Mouse (Mus musculus) heart, embryonic 12.5 days (tissue): Measurements from ENCODE around the gene Tspan5. TPM values are rescaled to one million over a fixed set of nuclear protein-coding genes. Genes with fewer than 3 reads are reported as not detected.

Experiments used
- ATAC-seq: fragments of 200-750 bp; cut with Nextera tagmentation; 2 replicates; pipeline ENCODE4 v1.8.0; 2017; ENCODE audit warnings: moderate TSS enrichment, moderate library complexity; ENCODE audit not compliant: insufficient number of reproducible peaks, low FRiP score
- H3K27ac ChIP-seq: fragments of 300-500 bp; sonication (generic); 2 replicates; pipeline ENCODE4 v1.5.1; 2016; ENCODE audit warnings: mild to moderate bottlenecking, moderate library complexity; ENCODE audit not compliant: poor library complexity, severe bottlenecking
- H3K27me3 ChIP-seq: fragments of 300-500 bp; sonication (generic); replicated peaks from 2 replicates; pipeline ENCODE4 v1.6.1; 2016; ENCODE audit warnings: mild to moderate bottlenecking, moderate library complexity
- H3K36me3 ChIP-seq: fragments of 300-500 bp; sonication (generic); 2 replicates; pipeline ENCODE4 v1.6.1; 2016; ENCODE audit warnings: mild to moderate bottlenecking, moderate library complexity
- H3K4me1 ChIP-seq: fragments of 300-500 bp; sonication (generic); replicated peaks from 2 replicates; pipeline ENCODE4 v1.6.1; 2016; ENCODE audit warnings: mild to moderate bottlenecking
- H3K4me2 ChIP-seq: fragments of 300-500 bp; sonication (generic); 2 replicates; pipeline ENCODE4 v1.6.1; 2016; ENCODE audit warnings: mild to moderate bottlenecking, moderate library complexity
- H3K4me3 ChIP-seq: fragments of 300-500 bp; sonication (generic); 2 replicates; pipeline ENCODE4 v1.5.1; 2016; ENCODE audit warnings: mild to moderate bottlenecking
- H3K9ac ChIP-seq: fragments of 300-500 bp; sonication (generic); 2 replicates; pipeline ENCODE4 v1.6.1; 2016; ENCODE audit warnings: mild to moderate bottlenecking, moderate library complexity
- H3K9me3 ChIP-seq: fragments of 300-500 bp; sonication (generic); replicated peaks from 2 replicates; pipeline ENCODE4 v1.6.1; 2016; ENCODE audit warnings: mild to moderate bottlenecking, moderate library complexity
- WGBS: fragments of 180-500 bp; shearing (Covaris S2); methylation state at CpG from one replicate; pipeline ENCODE4 v1.1.7; 2016; 5-methylcytosine and 5-hydroxymethylcytosine counted together
- polyA plus RNA-seq: library from polyadenylated mRNA; unstranded; fragments of >200 nt; fragmentation: Nextera tagmentation; extraction: Ambion mirVana; gene quantifications from 2 replicates; pipeline ENCODE4 v1.2.1, GENCODE M21; 2016

The Tspan5 gene
- polyA plus RNA-seq, 1 experiment from 2014 or later: 18.9 TPM

DNA sequence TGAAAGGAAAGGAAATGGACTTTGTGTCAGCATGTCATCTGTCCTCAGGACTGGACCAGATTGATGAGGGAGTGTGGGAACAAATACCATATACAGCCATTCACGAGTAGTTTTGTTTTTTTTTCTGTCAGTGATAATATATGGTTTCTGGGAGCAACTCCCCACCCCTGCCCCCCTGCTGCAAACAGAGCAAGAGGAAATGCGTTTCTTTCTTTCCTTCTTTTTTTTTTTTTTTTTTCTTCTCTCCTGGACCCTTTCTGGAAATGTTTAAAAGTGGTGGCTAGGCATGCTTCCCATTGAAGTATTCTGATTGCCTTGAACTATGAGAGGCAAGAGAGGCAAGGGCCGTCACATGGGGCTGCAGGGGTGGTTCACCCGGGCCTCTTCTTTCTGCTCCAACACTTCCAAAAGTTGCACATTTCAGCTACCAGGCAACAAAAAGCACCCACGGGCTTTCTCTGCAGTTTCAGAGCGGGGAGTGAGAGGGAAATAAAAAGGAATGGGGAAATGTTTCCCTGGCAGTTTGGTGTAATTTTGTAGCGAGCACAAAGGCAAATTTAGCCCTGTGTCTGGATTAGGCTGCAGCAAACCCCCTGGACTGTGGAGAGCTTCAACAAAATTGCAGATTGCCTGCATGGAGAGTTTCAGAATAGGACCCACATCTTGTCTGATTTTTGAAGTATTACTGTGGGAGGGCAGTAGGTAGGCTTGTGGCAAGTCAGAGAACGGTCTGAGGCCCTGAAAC is 2.2 kb downstream of the Tspan5 start:
- no peaks in the 10 kb centered on the region for H3K9me3 ChIP-seq
- no peak for ATAC-seq
- no peak overlapping the region for H3K9ac ChIP-seq
- H3K4me3 ChIP-seq: 0 out of 2 replicates have a peak overlapping the region, but pooled peaks have one; percentile 83
- H3K4me2 ChIP-seq: peak overlapping the region; percentile 93
- H3K27ac ChIP-seq: no peak overlapping the region
- H3K36me3 ChIP-seq: no peaks in the 10 kb centered on the region
- H3K4me1 ChIP-seq: peaks cover 29% of the 10 kb centered on the region
- 44% methylated on average over 8 of the region's 8 CpGs for WGBS
- H3K27me3 ChIP-seq: peaks cover 13% of the 10 kb centered on the region

DNA sequence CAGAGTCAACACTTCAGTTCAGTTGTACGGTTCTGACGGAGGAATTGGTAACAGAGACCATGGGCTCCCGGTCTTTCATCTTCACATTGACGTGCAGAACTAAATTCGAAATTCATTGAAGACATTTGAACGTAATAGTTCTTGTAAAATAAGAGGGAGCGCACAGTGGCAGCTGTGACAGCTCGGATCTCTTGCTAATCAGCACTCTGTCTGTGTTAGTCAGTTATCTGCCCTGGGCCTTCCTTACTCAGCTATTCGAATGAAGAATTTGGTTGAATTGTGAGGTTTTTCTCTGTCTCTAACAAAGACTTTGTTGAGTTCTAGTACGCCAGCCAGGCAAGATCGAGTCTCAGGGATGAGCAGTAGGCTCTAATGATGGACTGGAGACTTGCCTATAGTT is 3.1 kb downstream of the Tspan5 start:
- no peak overlapping the region for H3K4me3 ChIP-seq
- ATAC-seq: no peak
- H3K4me1 ChIP-seq: peaks cover 29% of the 10 kb centered on the region
- H3K4me2 ChIP-seq: no peak overlapping the region
- no peak overlapping the region for H3K27ac ChIP-seq
- no peaks in the 10 kb centered on the region for H3K9me3 ChIP-seq
- WGBS: 54% methylated on average over 11 of the region's 11 CpGs
- H3K36me3 ChIP-seq: no peaks in the 10 kb centered on the region
- H3K9ac ChIP-seq: no peak overlapping the region
- peaks cover 13% of the 10 kb centered on the region for H3K27me3 ChIP-seq

DNA sequence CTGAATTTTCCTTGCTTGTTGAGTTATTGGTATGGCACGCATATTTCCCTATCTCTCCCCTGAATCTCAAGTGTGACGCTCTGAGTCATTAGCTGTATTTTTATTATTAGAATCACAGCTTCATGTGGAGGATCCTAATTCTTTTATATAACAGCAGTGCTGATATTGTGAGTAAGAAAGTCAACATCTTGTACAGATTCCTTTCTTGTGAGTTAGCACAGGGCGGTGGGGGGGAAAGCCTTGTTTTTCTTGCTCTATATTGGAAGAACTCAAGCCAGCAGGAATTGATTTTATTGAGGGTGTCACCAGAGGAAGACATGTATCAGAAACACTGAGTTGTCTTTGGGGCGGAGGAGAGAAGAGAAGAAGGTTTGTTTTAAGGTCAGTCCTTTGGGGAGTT is 3.6 kb downstream of the Tspan5 start:
- H3K27me3 ChIP-seq: peaks cover 8% of the 10 kb centered on the region
- no peaks in the 10 kb centered on the region for H3K36me3 ChIP-seq
- no peak overlapping the region for H3K4me2 ChIP-seq
- 69% methylated on average over 4 of the region's 4 CpGs for WGBS
- H3K27ac ChIP-seq: no peak overlapping the region
- no peak overlapping the region for H3K9ac ChIP-seq
- H3K4me1 ChIP-seq: peaks cover 29% of the 10 kb centered on the region
- H3K4me3 ChIP-seq: no peak overlapping the region
- no peaks in the 10 kb centered on the region for H3K9me3 ChIP-seq
- ATAC-seq: no peak

DNA sequence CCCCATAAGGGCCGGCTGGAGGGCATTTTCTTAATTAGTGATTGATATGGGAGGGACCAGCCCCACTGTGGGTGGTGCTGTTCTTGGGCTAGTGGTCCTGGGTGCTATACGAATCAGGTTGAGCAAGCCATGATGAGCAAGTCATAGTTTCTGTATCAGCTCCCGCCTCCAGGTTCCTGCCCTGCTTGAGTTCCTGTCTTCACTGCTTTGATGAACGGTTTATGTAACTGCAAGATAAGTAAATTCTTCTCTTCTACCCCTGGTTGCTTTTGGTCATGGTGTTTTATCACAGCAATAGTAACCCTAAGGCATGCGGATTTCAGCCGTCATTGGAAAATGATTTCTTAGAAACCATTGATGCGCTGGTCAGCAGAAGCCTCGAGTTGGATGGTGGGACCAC is 4.6 kb downstream of the Tspan5 start:
- no peaks in the 10 kb centered on the region for H3K27me3 ChIP-seq
- H3K4me1 ChIP-seq: peaks cover 25% of the 10 kb centered on the region
- H3K9me3 ChIP-seq: no peaks in the 10 kb centered on the region
- ATAC-seq: no peak
- no peak overlapping the region for H3K4me2 ChIP-seq
- 70% methylated on average over 8 of the region's 8 CpGs for WGBS
- no peak overlapping the region for H3K27ac ChIP-seq
- no peak overlapping the region for H3K9ac ChIP-seq
- H3K4me3 ChIP-seq: no peak overlapping the region
- no peaks in the 10 kb centered on the region for H3K36me3 ChIP-seq

DNA sequence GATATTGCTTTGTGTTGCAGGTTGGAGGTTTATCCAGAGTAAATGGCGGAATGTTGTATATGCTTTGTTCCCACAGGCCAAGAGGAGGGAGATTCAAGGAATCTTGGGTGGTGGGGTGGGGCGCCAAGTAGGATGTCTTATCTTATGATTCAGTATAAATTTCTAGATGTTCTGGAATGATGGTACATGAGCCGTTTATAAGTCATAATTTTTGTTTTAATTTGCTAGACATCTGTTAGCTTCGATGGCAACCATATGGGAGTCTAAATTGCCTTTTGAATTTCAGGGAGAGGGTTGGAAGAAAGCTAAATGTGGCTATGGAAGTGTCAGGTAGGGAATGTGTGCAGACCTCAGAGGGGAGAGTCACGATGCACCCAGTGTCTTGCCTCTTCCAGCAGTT is 5.0 kb downstream of the Tspan5 start:
- 81% methylated on average over 5 of the region's 5 CpGs for WGBS
- Histone ChIP-seq H3K9ac (no peak overlapping the region), H3K27me3 (no peaks in the 10 kb centered on the region), H3K4me3 (no peak overlapping the region), H3K4me1 (peaks cover 23% of the 10 kb centered on the region), H3K36me3 (no peaks in the 10 kb centered on the region), H3K27ac (no peak overlapping the region), H3K9me3 (no peaks in the 10 kb centered on the region), H3K4me2 (no peak overlapping the region)
- no peak for ATAC-seq

DNA sequence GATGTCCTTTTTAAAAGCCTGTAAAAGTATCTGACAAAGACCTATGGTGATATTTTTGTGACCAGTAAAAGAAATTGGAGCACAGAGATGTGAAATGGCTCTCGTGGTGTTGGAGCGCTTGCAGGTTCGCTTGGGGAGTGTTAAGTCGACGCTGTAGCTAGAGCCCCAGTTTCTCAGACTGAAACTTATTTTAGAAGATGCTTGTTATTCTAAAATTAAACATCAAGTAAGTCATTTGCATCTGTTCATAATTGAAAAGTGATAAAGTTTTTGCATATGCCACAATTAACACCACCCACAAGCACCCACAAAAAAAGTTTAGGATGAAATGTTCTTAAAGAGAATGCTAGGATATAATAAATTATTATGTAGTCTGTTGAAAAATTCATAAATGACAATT is 6.0 kb downstream of the Tspan5 start:
- Histone ChIP-seq H3K9ac (no peak overlapping the region), H3K4me2 (no peak overlapping the region), H3K27me3 (no peaks in the 10 kb centered on the region), H3K36me3 (no peaks in the 10 kb centered on the region), H3K4me1 (peaks cover 23% of the 10 kb centered on the region), H3K4me3 (no peak overlapping the region), H3K9me3 (no peaks in the 10 kb centered on the region), H3K27ac (no peak overlapping the region)
- ATAC-seq: no peak
- WGBS: 90% methylated on average over 5 of the region's 5 CpGs

DNA sequence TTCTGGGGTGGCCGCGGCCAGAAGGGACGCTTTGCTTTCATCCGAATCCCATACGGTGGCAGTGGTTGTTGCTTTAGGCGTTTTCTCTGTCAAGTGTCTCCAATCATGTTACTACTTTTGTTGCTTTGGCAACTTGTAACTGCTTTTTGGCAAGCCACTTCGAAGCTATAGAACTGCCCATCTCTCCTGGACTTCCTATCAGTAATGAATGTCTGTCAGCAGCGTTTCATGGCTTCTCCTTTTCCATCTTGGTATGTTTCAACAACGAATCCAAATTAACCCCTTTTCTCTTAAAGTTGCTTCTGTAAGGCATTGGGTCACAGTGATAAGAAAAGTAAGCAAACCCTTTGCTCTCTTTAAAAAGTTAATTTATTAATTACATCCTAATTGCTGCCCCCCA is 7.7 kb downstream of the Tspan5 start:
- Histone ChIP-seq H3K4me1 (peaks cover 15% of the 10 kb centered on the region), H3K27ac (no peak overlapping the region), H3K4me3 (no peak overlapping the region), H3K4me2 (no peak overlapping the region), H3K36me3 (no peaks in the 10 kb centered on the region), H3K9ac (no peak overlapping the region), H3K27me3 (no peaks in the 10 kb centered on the region), H3K9me3 (no peaks in the 10 kb centered on the region)
- ATAC-seq: no peak
- WGBS: 62% methylated on average over 9 of the region's 9 CpGs

DNA sequence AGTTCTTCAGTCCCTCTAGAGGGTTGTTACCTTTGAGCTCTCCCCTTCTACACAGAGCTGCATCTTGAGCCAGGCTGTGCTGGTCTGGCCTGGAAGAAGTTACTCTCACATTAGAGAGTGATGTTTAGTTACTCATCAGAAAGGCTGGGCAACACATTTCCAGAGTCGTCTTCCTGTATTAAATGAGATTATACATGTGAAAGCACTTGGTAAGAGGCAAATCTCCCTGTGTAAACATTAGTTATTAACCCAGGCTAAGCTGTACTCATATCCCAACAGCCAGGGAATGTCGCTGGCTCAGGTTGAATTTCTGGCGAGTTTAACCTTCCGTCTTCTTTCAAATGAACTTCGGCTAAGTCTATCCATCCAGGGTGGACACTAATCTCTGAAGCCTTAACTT is 9.3 kb downstream of the Tspan5 start:
- 79% methylated on average over 5 of the region's 5 CpGs for WGBS

DNA sequence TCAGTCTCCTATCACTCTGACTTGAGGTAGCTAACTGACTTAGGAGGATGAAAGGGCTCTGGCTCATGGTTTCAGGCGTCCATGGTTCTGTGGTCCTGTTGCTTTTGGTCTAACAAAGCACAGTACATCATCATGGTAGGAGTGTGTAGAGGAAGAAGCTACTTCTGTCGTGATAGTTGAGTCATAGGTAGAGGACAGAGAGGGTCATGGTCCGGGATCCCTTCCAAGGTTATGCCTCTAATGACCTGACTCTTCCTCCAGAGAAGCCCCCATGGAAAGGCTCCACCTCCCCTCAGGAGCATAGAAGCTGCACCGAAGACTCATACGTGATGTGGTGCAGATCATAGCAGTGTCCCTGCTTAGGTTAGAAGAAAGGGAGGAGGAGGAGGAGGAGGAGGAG is 10.1 kb downstream of the Tspan5 start:
- Histone ChIP-seq H3K9ac (no peak overlapping the region), H3K27ac (no peak overlapping the region), H3K36me3 (no peaks in the 10 kb centered on the region), H3K4me3 (no peak overlapping the region), H3K9me3 (no peaks in the 10 kb centered on the region), H3K4me2 (no peak overlapping the region), H3K27me3 (no peaks in the 10 kb centered on the region), H3K4me1 (peaks cover 5% of the 10 kb centered on the region; the same call in 1 of the 2 replicates)
- 70% methylated on average over 5 of the region's 5 CpGs for WGBS
- no peak for ATAC-seq

More for the DNA sequence above, 9.3 kb downstream of the Tspan5 start:
- Histone ChIP-seq H3K36me3 (no peaks in the 10 kb centered on the region), H3K27me3 (no peaks in the 10 kb centered on the region), H3K4me3 (no peak overlapping the region), H3K27ac (no peak overlapping the region), H3K9ac (no peak overlapping the region), H3K4me2 (no peak overlapping the region), H3K9me3 (no peaks in the 10 kb centered on the region), H3K4me1 (peaks cover 5% of the 10 kb centered on the region; the same call in 1 of the 2 replicates)
- no peak for ATAC-seq

DNA sequence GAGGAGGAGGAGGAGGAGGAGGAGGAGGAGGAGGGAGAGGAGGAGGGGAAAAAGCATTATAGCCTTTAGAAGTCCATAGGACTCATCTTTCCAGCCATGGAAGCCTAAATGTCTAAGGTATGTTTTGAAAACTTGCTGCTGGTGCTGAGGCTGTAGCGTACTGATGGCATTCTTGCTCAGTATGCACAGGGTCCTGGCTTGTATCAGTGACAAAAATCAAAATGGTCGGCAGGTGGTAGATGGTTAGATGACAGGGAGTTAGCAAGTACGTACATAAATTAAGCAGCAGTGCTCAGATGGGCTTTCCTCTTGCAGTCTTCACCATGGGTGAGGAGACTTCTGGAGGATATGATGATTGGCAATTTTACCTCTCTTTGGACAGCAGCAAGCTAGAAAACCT is 10.8 kb downstream of the Tspan5 start:
- H3K27ac ChIP-seq: no peak overlapping the region
- H3K36me3 ChIP-seq: no peaks in the 10 kb centered on the region
- 61% methylated on average over 3 of the region's 3 CpGs for WGBS
- H3K4me3 ChIP-seq: no peak overlapping the region
- ATAC-seq: no peak
- peaks cover 5% of the 10 kb centered on the region; the same call in 1 of the 2 replicates for H3K4me1 ChIP-seq
- H3K9ac ChIP-seq: no peak overlapping the region
- H3K4me2 ChIP-seq: no peak overlapping the region
- no peaks in the 10 kb centered on the region for H3K27me3 ChIP-seq
- H3K9me3 ChIP-seq: no peaks in the 10 kb centered on the region

DNA sequence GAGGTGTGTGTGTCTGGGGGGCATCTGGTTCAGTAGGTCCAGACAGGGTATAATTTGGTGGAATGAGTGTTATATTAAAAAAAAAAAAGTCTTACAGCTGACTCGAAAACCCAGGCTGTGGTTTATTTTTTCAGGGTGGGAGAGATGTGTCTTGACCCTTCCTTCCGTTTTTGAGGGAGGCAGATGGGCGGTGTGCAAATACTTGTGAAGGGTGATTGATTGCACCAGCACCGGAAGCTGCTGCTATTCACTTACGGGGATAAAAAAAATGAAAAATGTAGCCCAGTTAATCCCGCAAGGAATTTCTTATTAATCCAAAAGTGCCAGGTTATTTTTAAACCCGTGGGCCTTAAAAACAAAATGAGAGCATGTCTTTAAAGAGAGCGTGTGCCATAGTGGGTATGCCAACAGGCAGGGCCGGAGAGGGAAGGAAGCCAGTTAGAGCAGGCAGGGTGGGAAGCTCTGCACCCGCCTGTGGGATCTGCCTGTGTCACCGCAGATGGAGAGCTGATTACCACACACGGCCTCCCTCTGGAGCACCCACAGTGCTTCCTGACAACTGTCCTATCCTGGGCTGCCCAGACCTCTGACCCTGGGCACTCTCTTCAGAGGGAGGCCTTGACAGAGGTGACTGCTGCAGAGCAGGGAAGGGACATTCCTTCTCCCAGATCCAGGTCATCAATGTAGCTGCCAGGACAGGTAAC is 11.3 kb downstream of the Tspan5 start:
- Histone ChIP-seq H3K4me1 (peaks cover 5% of the 10 kb centered on the region; the same call in 1 of the 2 replicates), H3K27me3 (no peaks in the 10 kb centered on the region), H3K36me3 (no peaks in the 10 kb centered on the region), H3K27ac (no peak overlapping the region), H3K9ac (no peak overlapping the region), H3K9me3 (no peaks in the 10 kb centered on the region), H3K4me3 (no peak overlapping the region), H3K4me2 (no peak overlapping the region)
- ATAC-seq: no peak
- WGBS: 36% methylated on average over 12 of the region's 12 CpGs
